Mouse (Mus musculus): ENCODE data around the gene Wdfy2.

- TF ChIP-seq CTCF (IDR thresholded peaks at IDR 0.05; ENCODE audit: insufficient read depth, low read length) (no peak), POLR2A (IDR thresholded peaks at IDR 0.05; ENCODE audit: borderline replicate concordance, extremely low read depth, low read depth, low read length) (no peak)
Observed at GRCm38 (mm10) chr14:62858311-62858710, 20.8 kb downstream of the Wdfy2 start.

Measured in lung, adult 2 months (tissue).